Mouse (Mus musculus): Measurements from ENCODE around the gene Akap13.

DNA sequence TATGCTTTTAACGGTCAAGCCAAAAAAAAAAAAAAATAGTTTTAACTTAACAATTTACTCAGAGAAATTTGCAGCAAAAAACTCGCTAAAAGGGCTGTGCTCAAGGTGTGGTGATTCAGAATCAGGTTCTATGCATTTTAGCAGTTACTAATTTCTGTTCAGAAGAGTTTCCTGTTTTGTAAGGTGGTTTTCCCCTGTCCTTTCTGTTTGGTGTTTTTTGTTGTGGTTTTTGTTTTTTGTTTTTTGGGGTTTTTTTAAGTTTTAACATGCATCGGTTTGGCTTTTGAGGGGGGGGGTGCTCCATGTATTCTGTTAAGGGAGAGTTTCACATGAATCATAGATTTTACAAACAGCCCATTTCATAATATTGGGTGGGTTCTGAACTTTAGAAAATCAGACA lies 247.0 kb downstream of the Akap13 start:
- TF ChIP-seq CTCF (IDR thresholded peaks at IDR 0.05; ENCODE audit: extremely low read depth, insufficient read depth, low read length) (no peak), POLR2A (IDR thresholded peaks at IDR 0.05; ENCODE audit: extremely low read depth, insufficient read depth, low read length) (no peak)

All from cortical plate, adult 2 months (tissue).